Mouse (Mus musculus): ENCODE results near the gene Trmt112.

- no peak for TF ChIP-seq USF1 (IDR thresholded peaks at IDR 0.05; ENCODE audit: low read depth)
- no peak for TF ChIP-seq MYOG (IDR thresholded peaks at IDR 0.05; ENCODE audit: control insufficient read depth, extremely low read depth, insufficient read length)
- TF ChIP-seq MAX (IDR thresholded peaks at IDR 0.05): no peak
- TF ChIP-seq CTCF (IDR thresholded peaks at IDR 0.05; ENCODE audit: control insufficient read depth, insufficient read depth, insufficient read length): no peak
- TF ChIP-seq CEBPB (IDR thresholded peaks at IDR 0.05; ENCODE audit: low read depth): no peak
- no peak for TF ChIP-seq MYOD1 (IDR thresholded peaks at IDR 0.05; ENCODE audit: control insufficient read depth, insufficient read length, low read depth)
Observed at GRCm38 (mm10) chr19:6920741-6921636, 11.5 kb downstream of the Trmt112 start.

All from C2C12 (cell line).